Mouse (Mus musculus): ENCODE measurements around the gene Cfap100.

Gene Cfap100

DNA sequence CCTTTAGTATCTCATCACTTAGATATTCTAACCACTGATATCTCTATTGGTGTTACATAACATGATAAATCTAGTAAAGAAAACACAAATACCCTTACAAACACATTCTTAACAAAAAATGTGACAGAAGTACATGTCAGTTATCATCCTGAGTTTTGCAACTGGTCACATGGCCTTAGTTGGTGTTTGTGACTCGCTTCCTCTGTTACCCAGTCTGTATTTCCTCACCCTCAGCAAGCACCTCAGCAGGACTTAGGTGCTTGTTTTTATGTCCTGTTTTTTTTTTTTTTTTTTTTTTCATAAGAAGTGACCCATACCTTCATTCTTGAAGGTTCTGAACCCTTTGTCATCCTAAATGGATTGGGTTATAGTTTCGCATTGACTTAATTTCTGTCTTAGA, 50.9 kb downstream of the Cfap100 start:
- CTCF ChIA-PET: no interaction called here

DNA sequence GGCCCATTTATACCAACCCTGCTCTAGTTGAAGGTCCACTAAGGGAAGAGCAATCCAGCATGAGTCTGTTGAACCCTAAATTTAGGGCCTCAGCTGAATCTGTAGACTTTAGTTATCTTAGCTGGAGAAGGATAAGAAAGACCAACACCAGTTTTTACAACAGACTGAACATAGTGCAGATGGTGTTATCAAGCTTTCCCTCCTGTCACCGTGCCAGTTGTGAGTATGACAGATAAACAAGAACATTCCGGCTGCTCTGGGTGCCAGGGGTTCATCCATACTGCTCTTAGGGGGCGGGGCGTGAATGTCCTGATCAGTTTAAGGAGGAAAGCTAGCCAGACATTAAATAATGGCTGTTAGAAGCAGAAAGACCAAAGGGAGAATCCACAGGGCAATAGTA, 54.0 kb downstream of the Cfap100 start:
- CTCF ChIA-PET: no interaction called here

DNA sequence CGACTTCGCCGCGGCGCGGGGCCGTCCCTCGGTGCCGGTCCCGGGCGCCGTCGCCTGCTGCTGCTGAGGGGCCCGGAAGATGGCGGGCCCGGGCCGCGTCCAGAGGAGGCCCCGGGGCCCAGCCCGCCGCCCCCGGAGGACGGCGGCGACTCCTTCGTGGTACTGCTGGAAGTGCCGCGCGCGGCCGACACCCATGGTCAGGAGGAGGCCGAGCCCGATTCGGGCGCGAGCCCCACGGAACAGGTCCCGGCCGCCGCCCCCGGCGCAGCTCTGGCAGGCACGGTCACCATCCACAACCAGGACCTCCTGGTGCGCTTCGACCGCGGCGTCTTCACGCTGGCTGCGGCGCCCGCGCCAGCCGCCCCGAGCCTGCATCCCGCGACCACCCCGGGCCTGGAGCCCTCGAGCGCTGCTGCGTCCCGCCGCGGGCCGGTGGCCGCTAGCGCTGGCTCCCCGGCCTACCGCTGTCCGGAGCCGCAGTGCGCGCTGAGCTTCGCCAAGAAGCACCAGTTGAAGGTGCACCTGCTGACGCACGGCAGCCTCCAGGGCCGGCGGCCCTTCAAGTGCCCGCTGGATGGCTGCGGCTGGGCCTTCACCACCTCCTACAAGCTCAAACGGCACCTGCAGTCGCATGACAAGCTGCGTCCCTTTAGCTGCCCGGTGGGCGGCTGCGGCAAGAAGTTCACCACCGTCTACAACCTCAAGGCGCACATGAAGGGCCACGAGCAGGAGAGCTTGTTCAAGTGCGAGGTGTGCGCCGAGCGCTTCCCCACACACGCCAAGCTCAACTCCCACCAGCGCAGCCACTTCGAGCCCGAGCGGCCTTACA, 58.7 kb downstream of the Cfap100 start:
- CTCF ChIA-PET: no interaction called here

DNA sequence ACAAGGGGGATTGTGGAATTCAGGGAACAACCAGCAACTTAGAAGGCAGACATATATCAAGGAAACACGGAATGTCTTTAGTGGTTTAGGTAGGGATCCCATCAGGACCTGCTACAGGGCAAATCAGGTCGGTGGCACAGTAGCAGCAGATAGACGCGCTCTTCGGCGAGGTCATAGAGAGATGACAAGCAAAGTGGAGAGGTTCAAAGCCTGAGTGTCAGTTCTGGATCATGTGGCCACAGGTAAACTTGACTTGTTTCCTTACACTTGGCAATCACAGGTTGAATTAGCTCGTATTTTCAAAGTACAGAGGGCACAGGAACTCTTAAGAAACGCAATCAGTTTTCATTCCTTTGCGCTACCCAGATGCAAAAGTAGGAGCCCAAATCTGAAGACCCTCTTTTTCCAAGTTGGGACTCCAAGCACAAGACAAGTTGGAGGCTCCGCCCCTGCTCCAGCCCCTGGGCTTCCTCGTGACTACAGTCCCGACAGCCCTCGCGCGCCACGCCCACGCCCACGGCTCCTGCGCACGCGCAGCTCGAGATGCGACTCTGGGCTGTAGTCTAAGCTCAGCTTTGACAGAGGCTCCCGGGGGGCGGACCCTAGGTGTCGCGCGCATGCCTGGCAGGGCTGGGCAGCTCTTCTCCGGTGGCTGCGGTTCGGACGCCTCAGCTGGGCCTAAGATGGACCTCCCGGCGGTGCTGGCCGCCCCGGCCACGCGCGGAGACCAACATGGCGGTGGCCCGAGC, 59.4 kb downstream of the Cfap100 start, which contains the start of gene Zxdc:
Gene Zxdc, plus strand, starts transcription at position 517 of the 749 bp plus-strand sequence.
- CTCF ChIA-PET: no interaction called here

DNA sequence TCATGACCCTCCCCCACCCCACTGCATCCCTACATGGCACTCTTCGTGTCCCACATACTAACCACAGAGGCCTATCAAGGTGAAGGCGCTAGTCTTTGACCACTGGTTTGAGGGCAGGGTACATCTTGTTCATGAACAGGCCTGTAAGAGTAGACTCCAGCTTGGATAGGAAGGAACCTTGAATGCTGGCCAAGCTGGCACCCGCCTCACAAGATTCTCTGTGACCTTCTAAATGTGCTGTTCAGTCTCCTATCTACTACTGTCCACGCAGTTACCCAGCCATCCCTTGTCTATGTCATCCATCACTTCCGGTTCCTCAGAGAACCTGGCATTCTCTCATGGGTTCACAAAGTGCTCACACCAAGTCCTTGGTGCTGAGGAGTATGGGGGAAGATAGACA, 65.3 kb downstream of the Cfap100 start:
- CTCF ChIA-PET: no interaction called here

DNA sequence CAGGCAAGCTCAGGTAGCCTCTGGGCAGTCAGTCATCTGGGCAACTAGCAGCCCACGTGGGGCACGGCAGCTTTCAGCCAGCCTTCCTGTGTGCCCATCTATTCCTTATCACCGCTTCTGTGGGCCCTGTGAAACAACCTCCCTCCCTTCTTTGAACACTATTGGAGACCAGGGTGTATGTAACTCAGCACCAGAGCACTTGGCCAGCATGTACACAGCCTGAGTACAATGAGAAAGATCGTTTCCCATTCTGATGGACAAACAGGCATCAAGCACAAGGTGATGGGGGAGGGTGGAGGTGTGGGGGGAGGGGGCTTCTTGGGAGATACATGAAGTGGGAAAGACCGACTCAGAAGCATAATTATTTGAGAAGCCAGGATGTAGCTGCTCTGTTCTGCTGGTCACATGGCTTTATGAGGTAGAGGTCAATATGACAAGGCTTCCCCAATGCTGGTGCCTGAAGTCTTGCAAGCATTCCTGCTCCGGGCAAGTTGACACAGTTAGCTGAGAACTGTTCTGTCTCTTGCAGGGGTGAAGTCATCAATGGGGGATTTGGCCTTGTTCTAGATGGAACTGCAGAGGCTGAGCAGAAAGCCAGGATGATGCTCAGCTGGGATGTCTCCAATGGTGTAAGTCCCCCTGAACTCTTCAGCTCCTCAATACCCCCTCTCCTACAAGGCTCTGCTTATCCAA, 67.5 kb downstream of the Cfap100 start:
- CTCF ChIA-PET: interaction anchor here (0.5 kb wide), 1 partner anchor 24 kb away, joined by 7 read pairs; no protein-coding TSS in a partner anchor

DNA sequence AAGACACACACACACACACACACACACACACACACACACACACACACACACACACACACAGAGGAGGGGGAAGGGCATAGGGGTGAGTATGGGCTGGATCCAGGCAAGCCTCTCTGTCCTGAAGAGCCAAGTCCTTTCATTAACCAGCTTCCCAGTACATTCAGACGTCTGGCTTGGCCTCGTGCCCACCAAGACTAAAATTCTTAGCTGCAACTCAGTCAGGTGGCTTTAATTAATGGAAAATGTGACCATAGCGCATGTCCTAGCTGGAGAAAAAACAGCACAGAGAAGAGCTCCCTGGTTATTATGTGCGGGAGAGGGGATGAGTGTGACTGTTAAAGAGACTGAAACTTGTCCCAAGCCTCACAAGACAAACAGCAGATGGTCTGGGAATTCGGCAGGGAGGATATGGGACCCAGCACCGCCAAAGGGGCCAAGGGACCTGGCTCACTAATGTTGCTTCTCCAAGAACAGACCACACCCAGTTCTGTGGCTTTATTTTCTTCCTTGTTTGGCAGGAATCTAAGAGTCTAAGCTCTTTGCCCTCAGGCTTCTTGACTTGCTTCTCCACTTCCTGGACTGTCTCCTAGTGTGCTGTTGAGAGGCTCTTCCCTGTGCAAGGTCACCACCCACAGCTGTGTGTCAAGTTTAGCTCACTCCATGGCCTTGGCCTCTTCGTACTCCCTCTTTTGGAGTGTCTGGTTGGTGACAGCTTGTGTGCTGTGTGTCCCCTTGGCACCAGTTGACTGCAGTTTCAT, 68.4 kb downstream of the Cfap100 start:
- CTCF ChIA-PET: no interaction called here

DNA sequence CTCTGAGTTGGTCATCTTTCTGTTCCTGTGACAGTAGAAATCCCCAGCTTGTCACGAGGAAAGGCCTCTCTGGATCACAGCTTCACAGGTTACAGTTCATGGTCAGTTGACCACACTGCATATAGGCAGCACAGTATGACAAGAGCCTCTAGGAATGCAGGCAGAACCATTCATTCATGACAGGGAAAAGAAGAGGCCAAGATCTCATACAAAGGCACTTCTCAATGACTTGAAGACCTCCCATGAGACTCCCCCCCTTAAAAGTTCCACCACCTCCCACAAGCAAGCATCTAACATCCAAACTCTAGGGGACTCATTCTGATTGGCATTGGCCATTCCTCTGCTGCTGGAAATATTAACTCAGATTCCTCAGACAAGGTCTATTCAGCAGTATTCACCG, 69.2 kb downstream of the Cfap100 start:
- CTCF ChIA-PET: no interaction called here

DNA sequence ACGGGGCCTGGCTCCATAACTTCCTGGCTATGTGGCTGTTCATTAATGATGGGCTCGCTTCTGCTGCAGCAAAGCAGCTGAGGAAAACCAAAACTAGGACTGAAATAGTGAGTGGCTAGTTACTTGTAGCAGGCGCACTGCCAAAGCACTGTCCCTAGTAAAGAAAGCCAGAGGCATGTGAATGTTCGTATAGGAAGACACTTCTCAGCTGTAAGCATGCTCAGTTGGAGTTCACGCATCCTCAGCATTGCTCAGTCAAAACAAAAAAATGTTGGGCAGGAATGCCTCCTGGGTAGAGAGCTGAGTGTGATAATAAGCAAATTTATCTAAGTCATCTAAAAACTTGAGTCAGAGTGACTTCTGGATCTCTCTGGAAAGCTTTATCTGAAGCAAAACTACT, 70.5 kb downstream of the Cfap100 start:
- CTCF ChIA-PET: no interaction called here
